Mouse (Mus musculus): ENCODE measurements around the gene Fam110a. TPM values are rescaled to one million over a fixed set of nuclear protein-coding genes. Genes with fewer than 3 reads are reported as not detected.

Gene Fam110a
- polyA plus RNA-seq, 1 experiment from 2014 or later: 24.8 TPM

- peaks cover 7% of the 10 kb centered on the region; the same call in 1 of the 2 replicates for H3K4me1 ChIP-seq (replicated peaks; ENCODE audit: control insufficient read depth, insufficient read depth, low read length)
- H3K27me3 ChIP-seq (replicated peaks; ENCODE audit: control insufficient read depth, insufficient read depth, low read length): no peaks in the 10 kb centered on the region
- ATAC-seq (replicated peaks; ENCODE audit: low FRiP score, low TSS enrichment, low read depth): no peak
- H3K9me3 ChIP-seq (ENCODE audit: control insufficient read depth, low read length): no peaks in the 10 kb centered on the region
- WGBS: 40% methylated on average over 2 of the region's 2 CpGs
- DNase-seq (ENCODE audit: low spot score): no peak
- no peak overlapping the region for H3K9ac ChIP-seq (ENCODE audit: low read length)
- no peak overlapping the region for H3K4me2 ChIP-seq (ENCODE audit: low read length)
- H3K36me3 ChIP-seq (ENCODE audit: control insufficient read depth, insufficient read depth, low read length): no peaks in the 10 kb centered on the region
- no peak overlapping the region for H3K4me3 ChIP-seq (ENCODE audit: low read depth, low read length)
- no peak overlapping the region for H3K27ac ChIP-seq (ENCODE audit: low read depth)
Measured at GRCm38 (mm10) chr2:151941269-151941668, 38.8 kb downstream of the Fam110a start.

GRCm38 (mm10) chr2:151939651-151940420 lies 40.2 kb downstream of the Fam110a start:
- H3K9ac ChIP-seq (ENCODE audit: low read length): no peak overlapping the region
- DNase-seq (ENCODE audit: low spot score) (no peak), ATAC-seq (replicated peaks; ENCODE audit: low FRiP score, low TSS enrichment, low read depth) (no peak)
- H3K4me2 ChIP-seq (ENCODE audit: low read length): no peak overlapping the region
- no peaks in the 10 kb centered on the region for H3K27me3 ChIP-seq (replicated peaks; ENCODE audit: control insufficient read depth, insufficient read depth, low read length)
- H3K4me3 ChIP-seq (ENCODE audit: low read depth, low read length): no peak overlapping the region
- no peaks in the 10 kb centered on the region for H3K9me3 ChIP-seq (ENCODE audit: control insufficient read depth, low read length)
- no peak overlapping the region for H3K27ac ChIP-seq (ENCODE audit: low read depth)
- 78% methylated on average over 5 of the region's 5 CpGs for WGBS
- H3K36me3 ChIP-seq (ENCODE audit: control insufficient read depth, insufficient read depth, low read length): no peaks in the 10 kb centered on the region
- H3K4me1 ChIP-seq (replicated peaks; ENCODE audit: control insufficient read depth, insufficient read depth, low read length): peaks cover 7% of the 10 kb centered on the region; the same call in 1 of the 2 replicates

- Histone ChIP-seq H3K4me3 (ENCODE audit: low read depth, low read length) (no peak overlapping the region), H3K9ac (ENCODE audit: low read length) (no peak overlapping the region), H3K27ac (ENCODE audit: low read depth) (no peak overlapping the region; the same call in 1 of the 2 replicates), H3K27me3 (replicated peaks; ENCODE audit: control insufficient read depth, insufficient read depth, low read length) (no peaks in the 10 kb centered on the region), H3K9me3 (ENCODE audit: control insufficient read depth, low read length) (no peaks in the 10 kb centered on the region), H3K4me2 (ENCODE audit: low read length) (no peak overlapping the region), H3K36me3 (ENCODE audit: control insufficient read depth, insufficient read depth, low read length) (no peaks in the 10 kb centered on the region), H3K4me1 (replicated peaks; ENCODE audit: control insufficient read depth, insufficient read depth, low read length) (peaks cover 7% of the 10 kb centered on the region; the same call in 1 of the 2 replicates)
- ATAC-seq (replicated peaks; ENCODE audit: low FRiP score, low TSS enrichment, low read depth): peak; percentile 70
- peak; percentile 73 for DNase-seq (ENCODE audit: low spot score)
- WGBS: 32% methylated on average over 11 of the region's 11 CpGs
Measured at GRCm38 (mm10) chr2:151938780-151939200, 41.2 kb downstream of the Fam110a start.

GRCm38 (mm10) chr2:151937893-151938292 lies 42.1 kb downstream of the Fam110a start:
- H3K4me3 ChIP-seq (ENCODE audit: low read depth, low read length): no peak overlapping the region
- H3K9ac ChIP-seq (ENCODE audit: low read length): no peak overlapping the region
- no peak overlapping the region for H3K27ac ChIP-seq (ENCODE audit: low read depth)
- H3K4me1 ChIP-seq (replicated peaks; ENCODE audit: control insufficient read depth, insufficient read depth, low read length): peaks cover 7% of the 10 kb centered on the region; the same call in 1 of the 2 replicates
- DNase-seq (ENCODE audit: low spot score) (peak; percentile 60), ATAC-seq (replicated peaks; ENCODE audit: low FRiP score, low TSS enrichment, low read depth) (no peak)
- H3K27me3 ChIP-seq (replicated peaks; ENCODE audit: control insufficient read depth, insufficient read depth, low read length): no peaks in the 10 kb centered on the region
- WGBS: 71% methylated on average over 3 of the region's 3 CpGs
- H3K9me3 ChIP-seq (ENCODE audit: control insufficient read depth, low read length): no peaks in the 10 kb centered on the region
- H3K4me2 ChIP-seq (ENCODE audit: low read length): no peak overlapping the region
- H3K36me3 ChIP-seq (ENCODE audit: control insufficient read depth, insufficient read depth, low read length): no peaks in the 10 kb centered on the region

GRCm38 (mm10) chr2:151930389-151931074 lies 49.5 kb downstream of the Fam110a start:
- 30% methylated on average over 7 of the region's 7 CpGs for WGBS
- ATAC-seq (replicated peaks; ENCODE audit: low FRiP score, low TSS enrichment, low read depth) (no peak), DNase-seq (ENCODE audit: low spot score) (peak; percentile 93)

GRCm38 (mm10) chr2:151927103-151927502 lies 52.9 kb downstream of the Fam110a start:
- H3K4me3 ChIP-seq (ENCODE audit: low read depth, low read length): no peak overlapping the region
- DNase-seq (ENCODE audit: low spot score) (no peak), ATAC-seq (replicated peaks; ENCODE audit: low FRiP score, low TSS enrichment, low read depth) (no peak)
- H3K27me3 ChIP-seq (replicated peaks; ENCODE audit: control insufficient read depth, insufficient read depth, low read length): no peaks in the 10 kb centered on the region
- no peak overlapping the region for H3K27ac ChIP-seq (ENCODE audit: low read depth)
- H3K4me2 ChIP-seq (ENCODE audit: low read length): no peak overlapping the region
- WGBS: 83% methylated on average over 11 of the region's 11 CpGs
- no peak overlapping the region for H3K9ac ChIP-seq (ENCODE audit: low read length)
- no peaks in the 10 kb centered on the region for H3K4me1 ChIP-seq (replicated peaks; ENCODE audit: control insufficient read depth, insufficient read depth, low read length)
- H3K36me3 ChIP-seq (ENCODE audit: control insufficient read depth, insufficient read depth, low read length): no peaks in the 10 kb centered on the region
- H3K9me3 ChIP-seq (ENCODE audit: control insufficient read depth, low read length): no peaks in the 10 kb centered on the region

More at GRCm38 (mm10) chr2:151930389-151931074, 49.5 kb downstream of the Fam110a start:
- H3K4me3 ChIP-seq (ENCODE audit: low read depth, low read length): no peak overlapping the region
- H3K4me1 ChIP-seq (replicated peaks; ENCODE audit: control insufficient read depth, insufficient read depth, low read length): no peaks in the 10 kb centered on the region
- no peaks in the 10 kb centered on the region for H3K36me3 ChIP-seq (ENCODE audit: control insufficient read depth, insufficient read depth, low read length)
- no peak overlapping the region for H3K4me2 ChIP-seq (ENCODE audit: low read length)
- H3K27ac ChIP-seq (ENCODE audit: low read depth): no peak overlapping the region
- H3K27me3 ChIP-seq (replicated peaks; ENCODE audit: control insufficient read depth, insufficient read depth, low read length): no peaks in the 10 kb centered on the region
- H3K9ac ChIP-seq (ENCODE audit: low read length): no peak overlapping the region
- H3K9me3 ChIP-seq (ENCODE audit: control insufficient read depth, low read length): no peaks in the 10 kb centered on the region

- Histone ChIP-seq H3K27ac (ENCODE audit: low read depth) (no peak overlapping the region), H3K4me1 (replicated peaks; ENCODE audit: control insufficient read depth, insufficient read depth, low read length) (0 out of 2 replicates have a peak, but pooled peaks cover 3% of the 10 kb centered on the region), H3K27me3 (replicated peaks; ENCODE audit: control insufficient read depth, insufficient read depth, low read length) (no peaks in the 10 kb centered on the region), H3K4me3 (ENCODE audit: low read depth, low read length) (no peak overlapping the region), H3K4me2 (ENCODE audit: low read length) (no peak overlapping the region), H3K9ac (ENCODE audit: low read length) (no peak overlapping the region), H3K36me3 (ENCODE audit: control insufficient read depth, insufficient read depth, low read length) (no peaks in the 10 kb centered on the region), H3K9me3 (ENCODE audit: control insufficient read depth, low read length) (no peaks in the 10 kb centered on the region)
- ATAC-seq (replicated peaks; ENCODE audit: low FRiP score, low TSS enrichment, low read depth): no peak
- no peak for DNase-seq (ENCODE audit: low spot score)
- 47% methylated on average over 4 of the region's 4 CpGs for WGBS
Measured at GRCm38 (mm10) chr2:151925715-151926114, 54.3 kb downstream of the Fam110a start.

- Histone ChIP-seq H3K27me3 (replicated peaks; ENCODE audit: control insufficient read depth, insufficient read depth, low read length) (no peaks in the 10 kb centered on the region), H3K36me3 (ENCODE audit: control insufficient read depth, insufficient read depth, low read length) (no peaks in the 10 kb centered on the region), H3K27ac (ENCODE audit: low read depth) (no peak overlapping the region), H3K4me1 (replicated peaks; ENCODE audit: control insufficient read depth, insufficient read depth, low read length) (peaks cover 8% of the 10 kb centered on the region), H3K9ac (ENCODE audit: low read length) (no peak overlapping the region), H3K9me3 (ENCODE audit: control insufficient read depth, low read length) (no peaks in the 10 kb centered on the region), H3K4me3 (ENCODE audit: low read depth, low read length) (no peak overlapping the region), H3K4me2 (ENCODE audit: low read length) (no peak overlapping the region)
- no peak for DNase-seq (ENCODE audit: low spot score)
- WGBS: 86% methylated on average over 7 of the region's 7 CpGs
- ATAC-seq (replicated peaks; ENCODE audit: low FRiP score, low TSS enrichment, low read depth): no peak
Measured at GRCm38 (mm10) chr2:151924276-151924675, 55.7 kb downstream of the Fam110a start.

Measured in intestine, embryonic 14.5 days (tissue).